Mouse (Mus musculus) left cerebral cortex, postnatal 4 days (tissue): ENCODE measurements around the gene Gm49380. TPM values are rescaled to one million over a fixed set of nuclear protein-coding genes. Genes with fewer than 3 reads are reported as not detected.

Experiments used
- DNase-seq: peaks from one replicate; pipeline ENCODE4 v3.0.0-alpha.2; 2022
- intact Hi-C: fragments of 180-260 bp; cut with DNase I; formaldehyde crosslinking; loops from one replicate; pipeline ENCODE4 v1.15.1; 2025
- total RNA-seq, 2 experiments: library from RNA; stranded (reverse); gene quantifications; 2 replicates each; pipeline ENCODE4 v1.2.3; 2021

The Gm49380 gene
- total RNA-seq: under 1 TPM in 1 of 2 experiments, not detected in 1; 0.44 TPM

GRCm38 (mm10) chr9:44113105-44113789 is at the start of gene Gm49380, which contains the start of gene Rnf26:
Gm49380 (minus strand) TSS chr9:44113500.
Rnf26 (minus strand) TSS chr9:44113517.
- peak; percentile 97 for DNase-seq
- intact Hi-C loops: no loop called here

- intact Hi-C loops: no loop called here
- DNase-seq: no peak
These were observed 46.6 kb upstream of the Gm49380 start for GRCm38 (mm10) chr9:44159886-44160285.

GRCm38 (mm10) chr9:44147290-44147689 is 34.0 kb upstream of the Gm49380 start:
- intact Hi-C loops: no loop called here
- DNase-seq: no peak

GRCm38 (mm10) chr9:44144718-44145060 is 31.4 kb upstream of the Gm49380 start:
- DNase-seq: peak; percentile 21
- intact Hi-C loops: no loop called here

- intact Hi-C loops: no loop called here
- no peak for DNase-seq
These were observed 30.9 kb upstream of the Gm49380 start for GRCm38 (mm10) chr9:44144023-44144717.

- intact Hi-C loops: no loop called here
- no peak for DNase-seq
These were observed 30.1 kb upstream of the Gm49380 start for GRCm38 (mm10) chr9:44143421-44143820.

- intact Hi-C loops: no loop called here
- DNase-seq: no peak
These were observed 28.7 kb upstream of the Gm49380 start for GRCm38 (mm10) chr9:44141951-44142350.

- intact Hi-C loops: no loop called here
- no peak for DNase-seq
These were observed 24.5 kb upstream of the Gm49380 start for GRCm38 (mm10) chr9:44137846-44138245.

GRCm38 (mm10) chr9:44135731-44136411 is 22.6 kb upstream of the Gm49380 start:
- intact Hi-C loops: no loop called here
- DNase-seq: no peak

- intact Hi-C loops: no loop called here
- peak; percentile 76 for DNase-seq
These were observed 21.8 kb upstream of the Gm49380 start for GRCm38 (mm10) chr9:44134851-44135730.

- peak; percentile 87 for DNase-seq
- intact Hi-C loops: no loop called here
These were observed 21.0 kb upstream of the Gm49380 start, which contains the start of gene Mcam for GRCm38 (mm10) chr9:44134101-44134850. Mcam (plus strand) TSS chr9:44134469.

- intact Hi-C loops: no loop called here
- no peak for DNase-seq
These were observed 20.0 kb upstream of the Gm49380 start for GRCm38 (mm10) chr9:44133287-44133686.

- no peak for DNase-seq
- intact Hi-C loops: no loop called here
These were observed 18.9 kb upstream of the Gm49380 start for GRCm38 (mm10) chr9:44132200-44132599.

GRCm38 (mm10) chr9:44131276-44131590 is 17.9 kb upstream of the Gm49380 start:
- no peak for DNase-seq
- intact Hi-C loops: no loop called here

- intact Hi-C loops: no loop called here
- DNase-seq: peak; percentile 18
These were observed 17.4 kb upstream of the Gm49380 start for GRCm38 (mm10) chr9:44130581-44131275.

- peak; percentile 22 for DNase-seq
- intact Hi-C loops: no loop called here
These were observed 16.7 kb upstream of the Gm49380 start for GRCm38 (mm10) chr9:44130034-44130433.

GRCm38 (mm10) chr9:44129633-44130032 is 16.3 kb upstream of the Gm49380 start:
- DNase-seq: no peak
- intact Hi-C loops: loop anchor here (10.0 kb wide), 1 partner anchor 265 kb away; the partner anchor contains the start of gene Slc37a4

- no peak for DNase-seq
- intact Hi-C loops: loop anchor here (10.0 kb wide), 1 partner anchor 267 kb away; the partner anchor contains the start of gene Slc37a4
These were observed 14.1 kb upstream of the Gm49380 start for GRCm38 (mm10) chr9:44127351-44127801.

GRCm38 (mm10) chr9:44126746-44127145 is 13.4 kb upstream of the Gm49380 start:
- intact Hi-C loops: loop anchor here (10.0 kb wide), 1 partner anchor 268 kb away; the partner anchor contains the start of gene Slc37a4
- DNase-seq: no peak
